Comparison of ENCODE assay signal across 23 mouse cellular contexts in the genomic region with DNA sequence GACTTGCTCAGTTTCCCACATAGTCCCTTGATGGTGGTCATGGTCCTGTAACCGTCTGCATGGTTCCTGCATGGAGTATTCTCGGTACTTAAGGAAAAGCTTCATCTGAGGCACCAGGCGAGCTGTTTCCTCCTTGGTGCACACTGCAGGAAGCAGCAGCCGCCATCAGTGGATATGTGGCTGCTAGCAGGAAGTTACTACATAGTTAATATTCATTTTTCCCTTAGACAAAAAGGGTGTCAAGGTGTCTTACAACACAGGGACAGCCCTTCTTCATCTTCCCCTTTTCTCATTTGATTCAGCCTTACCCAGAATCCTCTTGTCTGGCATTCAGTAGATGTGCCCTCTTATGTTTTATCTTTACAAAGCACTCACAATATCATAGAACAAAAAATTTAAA.
A peak's percentile ranks its signal among the peaks of the same experiment; 100 is the strongest.
DNase-seq lines count a peak whose midpoint lies in the region; ATAC-seq and TF ChIP-seq lines count a peak whose summit lies in the region.
"Had no signal": no experiment of that assay in that cellular context is flagged by ENCODE, and none has a peak within 500 bp of the region (broad histone marks: within the 10 kb centered on the region; RNA-seq: fewer than 3 reads in every experiment).

No protein-coding gene starts in this region.

- ATAC-seq in granulocyte monocyte progenitor cell, adult 5-6 weeks (replicated peaks; ENCODE audit: poor library complexity, severe bottlenecking) = peak; percentile 95
- ATAC-seq in megakaryocyte progenitor cell, adult 5-6 weeks (replicated peaks; ENCODE audit: poor library complexity) = peak; percentile 91
- ATAC-seq in liver, postnatal 0 days = no peak
- no peak for ATAC-seq in stomach, postnatal 0 days (ENCODE audit: low FRiP score, low TSS enrichment)
- ATAC-seq: forebrain, embryonic 14.5 days; forebrain, embryonic 16.5 days had no signal

- no peaks in the 10 kb centered on the region for H3K27me3 ChIP-seq in testis, adult 2 months (ENCODE audit: control insufficient read depth, insufficient read depth, low read length)
- H3K27me3 ChIP-seq in liver, postnatal 0 days (ENCODE audit: insufficient read depth, low read length) = no peaks in the 10 kb centered on the region
- no peaks in the 10 kb centered on the region for H3K27me3 ChIP-seq in stomach, postnatal 0 days (ENCODE audit: control insufficient read depth, insufficient read depth, low read length)
- H3K27me3 ChIP-seq: embryonic facial prominence, embryonic 13.5 days; embryonic facial prominence, embryonic 15.5 days had no signal

- no peak for TF ChIP-seq CTCF in testis, adult 2 months (IDR thresholded peaks at IDR 0.05; ENCODE audit: control insufficient read depth, insufficient read depth, insufficient replicate concordance, low read depth, low read length)
- TF ChIP-seq CTCF in liver, postnatal 0 days (IDR thresholded peaks at IDR 0.05; ENCODE audit: low read depth) = no peak
- TF ChIP-seq CTCF in stomach, postnatal 0 days (IDR thresholded peaks at IDR 0.05; ENCODE audit: low read depth) = no peak

- no peak overlapping the region for H3K4me2 ChIP-seq in liver, postnatal 0 days (ENCODE audit: low read depth, low read length)
- no peak overlapping the region for H3K4me2 ChIP-seq in stomach, postnatal 0 days (replicated peaks; ENCODE audit: low read depth)
- H3K4me2 ChIP-seq: embryonic facial prominence, embryonic 13.5 days; embryonic facial prominence, embryonic 15.5 days; forebrain, embryonic 12.5 days had no signal

- no peaks in the 10 kb centered on the region for H3K9me3 ChIP-seq in liver, postnatal 0 days (ENCODE audit: low read length)
- H3K9me3 ChIP-seq in stomach, postnatal 0 days (ENCODE audit: control insufficient read depth, low read length) = no peaks in the 10 kb centered on the region
- H3K9me3 ChIP-seq: embryonic facial prominence, embryonic 13.5 days; embryonic facial prominence, embryonic 15.5 days; forebrain, embryonic 10.5 days; forebrain, embryonic 12.5 days had no signal

- H3K9ac ChIP-seq in liver, postnatal 0 days (replicated peaks) = no peak overlapping the region
- H3K9ac ChIP-seq in stomach, postnatal 0 days (ENCODE audit: low read length) = no peak overlapping the region
- H3K9ac ChIP-seq: embryonic facial prominence, embryonic 13.5 days; embryonic facial prominence, embryonic 15.5 days; forebrain, embryonic 12.5 days had no signal

- H3K4me1 ChIP-seq in testis, adult 2 months (ENCODE audit: control insufficient read depth, insufficient read depth, low read length) = no peaks in the 10 kb centered on the region
- no peaks in the 10 kb centered on the region for H3K4me1 ChIP-seq in liver, postnatal 0 days (ENCODE audit: insufficient read depth)
- no peaks in the 10 kb centered on the region for H3K4me1 ChIP-seq in stomach, postnatal 0 days (replicated peaks; ENCODE audit: control insufficient read depth, insufficient read depth)

- no peak for TF ChIP-seq EP300 in liver, postnatal 0 days (IDR thresholded peaks at IDR 0.05; ENCODE audit: low read depth)
- TF ChIP-seq EP300 in stomach, postnatal 0 days (optimal IDR thresholded peaks at IDR 0.05) = no peak

- no peak overlapping the region for H3K27ac ChIP-seq in testis, adult 2 months (ENCODE audit: control insufficient read depth, insufficient read depth, low read depth, low read length)
- H3K27ac ChIP-seq in liver, postnatal 0 days (ENCODE audit: low read depth) = no peak overlapping the region
- no peak overlapping the region for H3K27ac ChIP-seq in stomach, postnatal 0 days (replicated peaks)
- H3K27ac ChIP-seq: embryonic facial prominence, embryonic 13.5 days; embryonic facial prominence, embryonic 15.5 days; forebrain, embryonic 10.5 days; forebrain, embryonic 12.5 days had no signal

- no peaks in the 10 kb centered on the region for H3K36me3 ChIP-seq in testis, adult 2 months (ENCODE audit: control insufficient read depth, insufficient read depth, low read length)
- peaks cover 4% of the 10 kb centered on the region; the same call in 1 of the 2 replicates for H3K36me3 ChIP-seq in liver, postnatal 0 days (replicated peaks; ENCODE audit: insufficient read depth, low read length)
- H3K36me3 ChIP-seq in stomach, postnatal 0 days (ENCODE audit: control insufficient read depth, insufficient read depth, low read length) = peaks cover 5% of the 10 kb centered on the region; the same call in 1 of the 2 replicates

- no peak for DNase-seq in testis, postnatal 14 days (ENCODE audit: low spot score)
- no peak for DNase-seq in liver, postnatal 0 days
- DNase-seq in stomach, postnatal 0 days (ENCODE audit: low spot score) = no peak
- DNase-seq: adrenal gland, adult 2 months; adrenal gland, postnatal 10 days; adrenal gland, postnatal 25 days; cerebellum, adult 11 months; cerebellum, adult 18-20 months; cerebellum, adult 8-10 months; cerebellum, adult 9-11 months; cerebellum, postnatal 14 days; cerebellum, postnatal 36 days; embryo, embryonic 11 days had no signal

- WGBS in liver, postnatal 0 days (ENCODE audit: insufficient replicate concordance) = 46% methylated on average over 4 of the region's 4 CpGs
- WGBS in stomach, postnatal 0 days = 95% methylated on average over 4 of the region's 4 CpGs

- no peak for TF ChIP-seq POLR2A in testis, adult 2 months (IDR thresholded peaks at IDR 0.05; ENCODE audit: control insufficient read depth, low read depth, low read length)

- H3K4me3 ChIP-seq in testis, adult 2 months (ENCODE audit: control insufficient read depth, low read depth, low read length) = peak overlapping the region; percentile 36
- no peak overlapping the region for H3K4me3 ChIP-seq in liver, postnatal 0 days (ENCODE audit: low read depth, low read length)
- H3K4me3 ChIP-seq in stomach, postnatal 0 days (ENCODE audit: low read depth, low read length) = no peak overlapping the region
- H3K4me3 ChIP-seq: embryonic facial prominence, embryonic 13.5 days; embryonic facial prominence, embryonic 15.5 days; erythroblast, embryonic 14.5 days; forebrain, embryonic 10.5 days; forebrain, embryonic 12.5 days had no signal

Comparison
In these comparisons a context has a peak if more than half of its experiments do, and no peak if none do; other contexts are left out.
1. ATAC-seq: peak in granulocyte monocyte progenitor cell, adult 5-6 weeks (single experiment) and megakaryocyte progenitor cell, adult 5-6 weeks (single experiment); none in liver, postnatal 0 days (single experiment) and stomach, postnatal 0 days (single experiment).